Mouse (Mus musculus) intestine, postnatal 0 days (tissue): Measurements from ENCODE around the gene Fam171a1. TPM values are rescaled to one million over a fixed set of nuclear protein-coding genes. Genes with fewer than 3 reads are reported as not detected.

ENCODE experiments used
- ATAC-seq: fragments of 200-750 bp; cut with Nextera tagmentation; 2 replicates; pipeline ENCODE4 v1.8.0; 2017; ENCODE audit warnings: mild to moderate bottlenecking, moderate TSS enrichment, moderate library complexity
- H3K27ac ChIP-seq: fragments of 300-500 bp; sonication (generic); 2 replicates; pipeline ENCODE4 v1.5.1; 2014; ENCODE audit warnings: mild to moderate bottlenecking, low read depth, low read length, moderate library complexity
- H3K27me3 ChIP-seq: fragments of 300-500 bp; sonication (generic); replicated peaks from 2 replicates; pipeline ENCODE4 v1.6.1; 2014; ENCODE audit warnings: low read length, mixed read lengths; ENCODE audit not compliant: control insufficient read depth, insufficient read depth
- H3K36me3 ChIP-seq: fragments of 300-500 bp; sonication (generic); 2 replicates; pipeline ENCODE4 v1.6.1; 2014; ENCODE audit warnings: mild to moderate bottlenecking, moderate library complexity; ENCODE audit not compliant: control insufficient read depth, insufficient read depth
- H3K4me1 ChIP-seq: fragments of 300-500 bp; sonication (generic); replicated peaks from 2 replicates; pipeline ENCODE4 v1.6.1; 2014; ENCODE audit warnings: antibody characterized with exemption, low read length, mixed read lengths; ENCODE audit not compliant: control insufficient read depth, insufficient read depth
- H3K4me2 ChIP-seq: fragments of 300-500 bp; sonication (generic); replicated peaks from 2 replicates; pipeline ENCODE4 v1.6.1; 2014; ENCODE audit warnings: low read depth, mild to moderate bottlenecking, moderate library complexity
- H3K4me3 ChIP-seq: fragments of 300-500 bp; sonication (generic); 2 replicates; pipeline ENCODE4 v1.5.1; 2014; ENCODE audit warnings: low read depth, low read length
- H3K9ac ChIP-seq: fragments of 300-500 bp; sonication (generic); 2 replicates; pipeline ENCODE4 v1.6.1; 2014; ENCODE audit warnings: mild to moderate bottlenecking, low read depth, low read length
- H3K9me3 ChIP-seq: fragments of 300-500 bp; sonication (generic); 2 replicates; pipeline ENCODE4 v1.6.1; 2016; ENCODE audit warnings: mixed run types; ENCODE audit not compliant: control insufficient read depth
- CTCF ChIP-seq: sonication (generic); IDR thresholded peaks from 2 replicates; pipeline ENCODE4 v1.5.1; 2016; ENCODE audit warnings: low read depth, mild to moderate bottlenecking, control low read depth, antibody characterized with exemption, moderate library complexity
- WGBS: fragments of 180-500 bp; shearing (Covaris S2); extraction: QIAGEN DNeasy Blood & Tissue Kit; methylation state at CpG from one replicate; pipeline ENCODE4 v1.1.7; 2014; 5-methylcytosine and 5-hydroxymethylcytosine counted together
- polyA plus RNA-seq: library from polyadenylated mRNA; unstranded; fragments of >200 nt; fragmentation: Nextera tagmentation; extraction: Ambion mirVana; gene quantifications from 2 replicates; pipeline ENCODE4 v1.2.1, GENCODE M21; 2015

Fam171a1 gene
- polyA plus RNA-seq, 1 experiment from 2014 or later, result 8.6 TPM

GRCm38 (mm10) chr2:3101292-3101957 lies 12.6 kb upstream of the Fam171a1 start:
- H3K4me3 ChIP-seq, result no peak overlapping the region
- H3K4me2 ChIP-seq, result no peak overlapping the region
- no peaks in the 10 kb centered on the region for H3K9me3 ChIP-seq
- WGBS, result 51% methylated on average over 2 of the region's 2 CpGs
- no peaks in the 10 kb centered on the region for H3K4me1 ChIP-seq
- no peak for TF ChIP-seq CTCF
- no peak overlapping the region for H3K27ac ChIP-seq
- no peaks in the 10 kb centered on the region for H3K27me3 ChIP-seq
- no peak overlapping the region for H3K9ac ChIP-seq
- peak; percentile 65 for ATAC-seq
- H3K36me3 ChIP-seq, result no peaks in the 10 kb centered on the region

DNA sequence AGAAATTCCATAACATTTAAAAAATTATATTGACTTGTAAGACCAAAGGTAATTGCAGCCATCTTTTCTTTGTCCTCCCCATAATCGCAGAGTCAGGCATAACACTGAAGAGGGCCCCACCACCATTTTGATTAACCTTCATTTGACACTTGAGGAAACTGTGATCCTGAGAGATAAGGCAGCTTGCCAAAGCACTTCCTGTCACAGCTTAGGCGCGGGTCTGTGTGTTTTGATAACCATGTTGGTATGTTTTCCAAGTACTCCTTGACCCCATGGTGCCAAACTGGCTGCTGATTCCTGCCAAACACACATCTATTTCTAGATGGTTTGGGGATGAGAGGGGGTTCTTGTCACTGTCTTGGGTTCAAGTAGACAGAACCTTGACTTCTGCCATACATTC lies 11.7 kb upstream of the Fam171a1 start:
- Histone ChIP-seq H3K4me1 (no peaks in the 10 kb centered on the region), H3K4me2 (no peak overlapping the region), H3K4me3 (no peak overlapping the region), H3K36me3 (no peaks in the 10 kb centered on the region), H3K9ac (no peak overlapping the region), H3K27me3 (no peaks in the 10 kb centered on the region), H3K9me3 (no peaks in the 10 kb centered on the region), H3K27ac (no peak overlapping the region)
- ATAC-seq, result no peak
- 64% methylated on average over 3 of the region's 3 CpGs for WGBS
- no peak for TF ChIP-seq CTCF

DNA sequence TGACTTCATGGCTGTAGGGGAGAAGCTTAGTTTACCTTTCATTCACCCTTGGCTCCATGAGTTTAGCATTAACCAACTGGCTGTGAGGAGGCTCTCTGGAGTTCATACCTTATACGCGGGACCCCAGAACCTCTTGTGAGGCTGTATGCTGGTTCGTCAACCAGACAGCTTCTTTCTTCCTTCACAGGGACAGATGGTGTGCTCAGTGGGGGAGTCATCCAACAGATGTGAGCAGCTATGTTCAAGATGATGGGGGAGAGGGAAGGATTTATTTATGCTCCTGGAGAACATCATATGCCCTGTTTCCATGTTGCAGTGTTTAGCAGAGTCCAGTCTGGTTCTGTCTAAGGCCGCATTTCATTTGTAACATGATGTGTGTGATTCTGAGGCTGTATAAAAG lies 6.6 kb upstream of the Fam171a1 start:
- no peak overlapping the region for H3K4me3 ChIP-seq
- WGBS, result 75% methylated on average over 4 of the region's 4 CpGs

DNA sequence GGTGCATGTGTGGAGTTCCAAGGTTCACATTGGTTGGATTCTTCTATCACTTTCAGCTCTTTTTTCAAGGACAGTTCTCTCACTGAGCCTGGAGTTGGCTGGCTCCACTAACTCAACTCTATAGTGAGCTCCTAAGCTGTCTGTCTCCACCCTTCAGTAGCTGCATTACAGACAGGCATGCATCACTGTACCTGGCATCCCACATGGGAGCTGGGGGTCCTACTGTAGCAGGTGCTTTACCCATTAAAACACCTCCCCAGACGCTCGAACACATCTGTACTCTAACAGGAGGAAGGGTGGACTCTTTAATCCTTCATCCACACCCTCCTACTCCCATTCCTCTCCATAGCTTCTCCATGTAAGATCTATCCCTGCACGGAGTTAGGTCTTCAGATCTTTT lies 5.6 kb upstream of the Fam171a1 start:
- no peak for TF ChIP-seq CTCF
- H3K36me3 ChIP-seq, result no peaks in the 10 kb centered on the region
- H3K9me3 ChIP-seq, result no peaks in the 10 kb centered on the region
- no peaks in the 10 kb centered on the region for H3K27me3 ChIP-seq
- no peak for ATAC-seq
- no peak overlapping the region for H3K9ac ChIP-seq
- WGBS, result 79% methylated on average over 3 of the region's 3 CpGs
- no peak overlapping the region for H3K4me3 ChIP-seq
- no peak overlapping the region for H3K4me2 ChIP-seq
- H3K4me1 ChIP-seq, result no peaks in the 10 kb centered on the region
- no peak overlapping the region for H3K27ac ChIP-seq

More for the DNA sequence above, 6.6 kb upstream of the Fam171a1 start:
- Histone ChIP-seq H3K36me3 (no peaks in the 10 kb centered on the region), H3K4me1 (no peaks in the 10 kb centered on the region), H3K9me3 (no peaks in the 10 kb centered on the region), H3K9ac (no peak overlapping the region), H3K4me2 (no peak overlapping the region), H3K27ac (no peak overlapping the region), H3K27me3 (no peaks in the 10 kb centered on the region)
- no peak for ATAC-seq
- TF ChIP-seq CTCF, result no peak

DNA sequence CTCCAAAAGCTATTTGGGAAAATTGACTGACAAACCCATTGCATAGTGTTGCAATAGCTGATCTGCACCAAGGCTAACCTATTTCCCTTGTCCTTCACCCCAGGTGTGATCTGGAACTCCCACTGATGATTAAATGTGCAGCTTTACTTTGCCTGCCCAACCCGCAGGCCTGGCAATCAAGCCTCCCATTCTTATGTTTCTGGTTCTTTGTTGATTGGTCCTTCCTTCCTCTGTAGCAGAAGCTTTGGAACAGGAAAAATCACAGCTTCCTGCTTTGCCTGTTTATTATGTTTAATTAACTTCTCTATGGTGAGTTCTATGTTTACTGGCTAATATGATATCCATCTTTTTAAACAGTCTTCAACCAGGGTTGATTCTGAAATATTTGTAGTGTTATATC lies 5.2 kb upstream of the Fam171a1 start:
- 64% methylated on average over 1 of the region's 1 CpGs for WGBS
- no peak overlapping the region for H3K4me2 ChIP-seq
- H3K4me3 ChIP-seq, result no peak overlapping the region
- H3K4me1 ChIP-seq, result no peaks in the 10 kb centered on the region
- no peak overlapping the region for H3K27ac ChIP-seq
- no peaks in the 10 kb centered on the region for H3K36me3 ChIP-seq
- no peak overlapping the region for H3K9ac ChIP-seq
- no peak for TF ChIP-seq CTCF
- H3K9me3 ChIP-seq, result no peaks in the 10 kb centered on the region
- no peaks in the 10 kb centered on the region for H3K27me3 ChIP-seq
- ATAC-seq, result no peak

- Histone ChIP-seq H3K4me2 (peak overlapping the region; percentile 84), H3K9ac (peak overlapping the region; percentile 86; the same call in 1 of the 2 replicates), H3K36me3 (no peaks in the 10 kb centered on the region), H3K4me1 (no peaks in the 10 kb centered on the region), H3K9me3 (0 out of 2 replicates have a peak, but pooled peaks cover 2% of the 10 kb centered on the region), H3K27me3 (no peaks in the 10 kb centered on the region), H3K27ac (no peak overlapping the region), H3K4me3 (peak overlapping the region; percentile 93)
- 40% methylated on average over 2 of the region's 2 CpGs for WGBS
- ATAC-seq, result peak; percentile 39
- TF ChIP-seq CTCF, result no peak
These were observed 3.8 kb downstream of the Fam171a1 start for GRCm38 (mm10) chr2:3117855-3118202.
